Mouse (Mus musculus): ENCODE data around the gene Elovl2. TPM values are rescaled to one million over a fixed set of nuclear protein-coding genes. Genes with fewer than 3 reads are reported as not detected.
A peak's percentile ranks its signal among the peaks of the same experiment; 100 is the strongest.
"Not testable (repeated sequence)": the region's sequence is repeated elsewhere in the genome, so short reads cannot be mapped to it uniquely, and the experiment has no call there.

Elovl2 gene
- total and polyA plus RNA-seq, 3 experiments: 0.04 to 0.18 (median 0.05) TPM

GRCm38 (mm10) chr13:41256126-41256525 lies 35.9 kb upstream of the Elovl2 start:
- no peak for DNase-seq
- Histone ChIP-seq H3K9ac (ENCODE audit: low read depth, low read length) (no peak overlapping the region), H3K27ac (no peak overlapping the region), H3K36me3 (ENCODE audit: control insufficient read depth, insufficient read depth, low read length) (no peaks in the 10 kb centered on the region), H3K27me3 (ENCODE audit: control insufficient read depth, insufficient read depth, low read length) (no peaks in the 10 kb centered on the region), H3K4me3 (no peak overlapping the region), H3K79me2 (replicated peaks; ENCODE audit: control insufficient read depth, insufficient read depth, low read length) (no peaks in the 10 kb centered on the region), H3K4me1 (ENCODE audit: control insufficient read depth, insufficient read depth, low read length) (peaks cover 2% of the 10 kb centered on the region; the same call in 1 of the 2 replicates)
- intact Hi-C loops (cut with DNase I): no loop called here
- TF ChIP-seq CTCF (IDR thresholded peaks at IDR 0.05) (no peak), EP300 (IDR thresholded peaks at IDR 0.05; ENCODE audit: insufficient read depth, low read depth, low read length) (no peak), POLR2A (IDR thresholded peaks at IDR 0.05; ENCODE audit: insufficient read depth, low read depth, low read length) (no peak)
- WGBS: 91% methylated on average over 5 of the region's 5 CpGs

DNA sequence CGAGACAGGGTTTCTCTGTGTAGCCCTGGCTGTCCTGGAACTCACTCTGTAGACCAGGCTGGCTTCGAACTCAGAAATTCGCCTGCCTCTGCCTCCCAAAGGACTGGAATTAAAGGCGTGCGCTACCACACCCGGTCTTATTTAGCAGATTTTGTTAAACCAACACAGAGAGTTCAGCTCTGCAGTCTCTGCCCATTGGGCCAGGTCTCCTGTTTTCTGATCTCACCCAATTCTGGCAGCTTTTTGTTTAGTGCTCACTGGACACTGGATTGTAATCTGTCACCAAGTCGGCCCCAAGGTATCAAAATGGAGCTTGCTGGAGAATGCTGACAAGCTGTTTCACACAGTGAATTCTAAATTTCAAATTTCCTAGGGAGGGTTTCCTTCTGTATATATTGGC lies 32.5 kb upstream of the Elovl2 start:
- 91% methylated on average over 7 of the region's 7 CpGs for WGBS
- TF ChIP-seq POLR2A (IDR thresholded peaks at IDR 0.05; ENCODE audit: insufficient read depth, low read depth, low read length) (no peak), CTCF (IDR thresholded peaks at IDR 0.05) (no peak), EP300 (IDR thresholded peaks at IDR 0.05; ENCODE audit: insufficient read depth, low read depth, low read length) (no peak)
- Histone ChIP-seq H3K4me1 (ENCODE audit: control insufficient read depth, insufficient read depth, low read length) (no peaks in the 10 kb centered on the region; the same call in none of the 2 replicates), H3K9ac (ENCODE audit: low read depth, low read length) (no peak overlapping the region), H3K27ac (no peak overlapping the region), H3K4me3 (no peak overlapping the region), H3K36me3 (ENCODE audit: control insufficient read depth, insufficient read depth, low read length) (no peaks in the 10 kb centered on the region), H3K27me3 (ENCODE audit: control insufficient read depth, insufficient read depth, low read length) (no peaks in the 10 kb centered on the region), H3K79me2 (replicated peaks; ENCODE audit: control insufficient read depth, insufficient read depth, low read length) (no peaks in the 10 kb centered on the region)
- intact Hi-C loops (cut with DNase I): no loop called here
- DNase-seq: no peak

- Histone ChIP-seq H3K36me3 (ENCODE audit: control insufficient read depth, insufficient read depth, low read length) (no peaks in the 10 kb centered on the region), H3K9ac (ENCODE audit: low read depth, low read length) (no peak overlapping the region), H3K27ac (no peak overlapping the region), H3K4me1 (ENCODE audit: control insufficient read depth, insufficient read depth, low read length) (no peaks in the 10 kb centered on the region; the same call in 1 of the 2 replicates), H3K4me3 (no peak overlapping the region), H3K27me3 (ENCODE audit: control insufficient read depth, insufficient read depth, low read length) (no peaks in the 10 kb centered on the region), H3K79me2 (replicated peaks; ENCODE audit: control insufficient read depth, insufficient read depth, low read length) (no peaks in the 10 kb centered on the region)
- WGBS: 85% methylated on average over 6 of the region's 6 CpGs
- TF ChIP-seq POLR2A (IDR thresholded peaks at IDR 0.05; ENCODE audit: insufficient read depth, low read depth, low read length) (no peak), CTCF (IDR thresholded peaks at IDR 0.05) (no peak), EP300 (IDR thresholded peaks at IDR 0.05; ENCODE audit: insufficient read depth, low read depth, low read length) (no peak)
- intact Hi-C loops (cut with DNase I): no loop called here
- no peak for DNase-seq
These were observed 31.9 kb upstream of the Elovl2 start for GRCm38 (mm10) chr13:41252141-41252540.

- Histone ChIP-seq H3K4me3 (no peak overlapping the region), H3K4me1 (ENCODE audit: control insufficient read depth, insufficient read depth, low read length) (no peaks in the 10 kb centered on the region; the same call in 1 of the 2 replicates), H3K79me2 (replicated peaks; ENCODE audit: control insufficient read depth, insufficient read depth, low read length) (no peaks in the 10 kb centered on the region), H3K27me3 (ENCODE audit: control insufficient read depth, insufficient read depth, low read length) (no peaks in the 10 kb centered on the region), H3K27ac (no peak overlapping the region), H3K36me3 (ENCODE audit: control insufficient read depth, insufficient read depth, low read length) (no peaks in the 10 kb centered on the region), H3K9ac (ENCODE audit: low read depth, low read length) (no peak overlapping the region)
- WGBS: 72% methylated on average over 5 of the region's 5 CpGs
- no peak for TF ChIP-seq CTCF (IDR thresholded peaks at IDR 0.05)
- TF ChIP-seq EP300 (IDR thresholded peaks at IDR 0.05; ENCODE audit: insufficient read depth, low read depth, low read length): no peak
- no peak for TF ChIP-seq POLR2A (IDR thresholded peaks at IDR 0.05; ENCODE audit: insufficient read depth, low read depth, low read length)
- intact Hi-C loops (cut with DNase I): no loop called here
- DNase-seq: no peak
These were observed 31.5 kb upstream of the Elovl2 start for GRCm38 (mm10) chr13:41251667-41252066.

GRCm38 (mm10) chr13:41251232-41251631 lies 31.0 kb upstream of the Elovl2 start:
- 94% methylated on average over 5 of the region's 5 CpGs for WGBS
- H3K9ac ChIP-seq (ENCODE audit: low read depth, low read length); H3K36me3 ChIP-seq (ENCODE audit: control insufficient read depth, insufficient read depth, low read length); DNase-seq; intact Hi-C loops (cut with DNase I); H3K4me1 ChIP-seq (ENCODE audit: control insufficient read depth, insufficient read depth, low read length); H3K27me3 ChIP-seq (ENCODE audit: control insufficient read depth, insufficient read depth, low read length); H3K27ac ChIP-seq; H3K4me3 ChIP-seq; H3K79me2 ChIP-seq (replicated peaks; ENCODE audit: control insufficient read depth, insufficient read depth, low read length): not testable (repeated sequence)

DNA sequence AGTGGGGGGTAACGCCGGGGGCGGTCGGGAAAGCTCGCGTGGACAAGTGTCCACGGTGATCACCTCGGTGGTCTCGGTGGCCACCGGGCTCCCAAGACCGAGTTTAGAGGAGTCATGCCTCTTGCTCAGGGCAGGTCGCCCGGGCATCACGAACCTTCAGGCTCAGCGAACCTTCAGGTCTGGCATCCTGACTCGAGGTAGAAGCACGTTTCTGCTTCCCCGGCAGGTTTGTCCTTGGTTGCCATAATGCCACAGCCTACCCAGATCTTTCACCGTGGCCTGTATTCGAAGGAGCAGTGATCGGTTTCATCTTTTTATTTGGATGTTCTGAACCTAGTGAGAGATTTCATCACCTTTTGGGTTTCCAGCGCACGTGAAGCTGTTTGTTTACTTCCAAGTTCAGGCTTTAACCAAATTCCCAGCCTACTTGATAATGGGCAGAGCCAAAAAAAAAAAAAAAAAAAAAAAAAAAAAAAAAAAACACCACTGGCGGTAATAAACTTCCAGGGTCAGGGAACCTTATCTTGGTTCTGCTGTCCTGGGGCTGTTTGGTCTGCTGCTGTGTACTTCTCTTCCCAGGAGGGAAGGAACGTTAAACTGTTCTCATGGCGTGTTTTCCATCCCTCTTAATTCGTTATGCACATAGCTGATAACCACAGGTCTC lies 30.2 kb upstream of the Elovl2 start:
- H3K4me1 ChIP-seq (ENCODE audit: control insufficient read depth, insufficient read depth, low read length): no peaks in the 10 kb centered on the region; the same call in 1 of the 2 replicates
- no peaks in the 10 kb centered on the region for H3K27me3 ChIP-seq (ENCODE audit: control insufficient read depth, insufficient read depth, low read length)
- no peak for DNase-seq
- H3K9ac ChIP-seq (ENCODE audit: low read depth, low read length): peak overlapping the region; percentile 98
- WGBS: 2% methylated on average over 27 of the region's 27 CpGs
- H3K79me2 ChIP-seq (replicated peaks; ENCODE audit: control insufficient read depth, insufficient read depth, low read length): no peaks in the 10 kb centered on the region
- intact Hi-C loops (cut with DNase I): no loop called here
- no peaks in the 10 kb centered on the region for H3K36me3 ChIP-seq (ENCODE audit: control insufficient read depth, insufficient read depth, low read length)
- peak overlapping the region; percentile 79 for H3K4me3 ChIP-seq
- no peak; the same call in 1 of the 2 replicates for TF ChIP-seq CTCF (IDR thresholded peaks at IDR 0.05)
- TF ChIP-seq POLR2A (IDR thresholded peaks at IDR 0.05; ENCODE audit: insufficient read depth, low read depth, low read length): no peak
- TF ChIP-seq EP300 (IDR thresholded peaks at IDR 0.05; ENCODE audit: insufficient read depth, low read depth, low read length): no peak
- H3K27ac ChIP-seq: peak overlapping the region; percentile 96
